Mouse (Mus musculus): Measurements from ENCODE around the gene Rnase4. TPM values are rescaled to one million over a fixed set of nuclear protein-coding genes. Genes with fewer than 3 reads are reported as not detected.
"Not testable (repeated sequence)": the region's sequence is repeated elsewhere in the genome, so short reads cannot be mapped to it uniquely, and the experiment has no call there.

Gene Rnase4
- polyA plus RNA-seq, 1 experiment from 2014 or later: 42.2 TPM

DNA sequence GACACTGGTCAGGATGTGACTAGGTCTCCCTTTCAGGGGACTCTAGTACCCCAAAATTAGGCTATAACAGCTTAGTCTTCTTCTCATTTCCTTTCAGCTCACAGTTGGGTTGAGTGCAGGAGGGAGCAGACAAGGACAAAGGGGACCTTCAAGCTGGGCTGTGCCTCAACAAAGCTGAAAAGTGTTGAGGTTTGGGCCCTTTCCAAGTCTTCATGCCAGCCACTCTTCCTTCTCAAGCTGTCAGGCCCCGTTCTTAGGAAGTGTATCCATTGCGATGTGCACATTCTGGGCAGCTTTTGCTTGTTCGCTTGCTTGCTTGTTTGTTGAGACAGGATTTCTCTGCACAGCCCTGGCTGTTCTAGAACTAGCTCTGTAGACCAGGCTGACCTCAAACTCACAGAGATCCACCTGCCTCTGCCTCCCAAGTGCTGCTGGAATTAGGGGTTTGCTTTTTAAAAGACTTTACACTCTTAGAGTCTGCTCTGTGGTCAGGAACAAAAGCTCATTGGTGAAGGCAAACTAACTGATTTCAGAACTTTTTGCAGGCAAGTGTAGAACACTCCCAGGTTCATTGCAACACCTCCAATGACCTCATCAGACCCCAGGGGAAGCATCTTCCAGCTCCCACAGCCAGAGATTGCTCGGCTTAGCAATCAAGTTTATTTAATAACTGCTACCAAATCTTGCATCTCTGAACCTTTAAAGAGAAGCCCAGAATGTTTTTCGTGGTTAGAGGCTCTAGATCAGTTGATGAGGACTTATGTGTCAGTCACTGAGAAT, 3.4 kb downstream of the Rnase4 start:
- H3K36me3 ChIP-seq (ENCODE audit: control insufficient read depth, insufficient read depth, low read length): no peaks in the 10 kb centered on the region
- no peak overlapping the region for H3K27ac ChIP-seq (ENCODE audit: low read length)
- no peaks in the 10 kb centered on the region for H3K27me3 ChIP-seq (ENCODE audit: control insufficient read depth, insufficient read depth, low read depth, low read length)
- H3K9ac ChIP-seq (ENCODE audit: low read length): no peak overlapping the region
- no peak overlapping the region for H3K4me3 ChIP-seq (ENCODE audit: low read length)
- 57% methylated on average over 5 of the region's 5 CpGs for WGBS
- peaks cover 14% of the 10 kb centered on the region for H3K4me1 ChIP-seq (replicated peaks; ENCODE audit: control insufficient read depth, insufficient read depth, low read length)
- H3K4me2 ChIP-seq (ENCODE audit: low read depth, low read length): no peak overlapping the region
- H3K9me3 ChIP-seq (ENCODE audit: control insufficient read depth, low read length): no peaks in the 10 kb centered on the region
- no peak for ATAC-seq (ENCODE audit: low read depth)

DNA sequence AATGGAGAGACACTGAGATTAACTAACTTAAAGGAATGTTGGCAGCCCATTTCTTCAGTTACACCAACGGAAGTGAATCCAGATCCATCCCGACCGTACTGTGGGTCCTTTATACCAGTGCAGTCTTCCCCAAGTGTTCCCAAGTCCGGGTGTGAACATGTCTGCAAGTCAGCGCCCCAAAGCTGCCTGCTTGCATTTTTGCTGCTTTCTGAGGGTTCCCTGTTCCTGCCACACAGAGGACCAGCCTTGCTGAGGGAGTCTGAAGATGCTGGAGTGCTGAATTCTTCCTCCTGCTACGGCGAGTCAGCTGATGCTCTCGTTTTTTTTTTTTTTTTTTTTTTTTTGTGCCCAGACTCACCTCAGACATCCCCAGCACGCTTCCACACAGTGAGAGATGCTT, 4.0 kb downstream of the Rnase4 start:
- peaks cover 14% of the 10 kb centered on the region for H3K4me1 ChIP-seq (replicated peaks; ENCODE audit: control insufficient read depth, insufficient read depth, low read length)
- no peak overlapping the region for H3K9ac ChIP-seq (ENCODE audit: low read length)
- no peak for ATAC-seq (ENCODE audit: low read depth)
- 62% methylated on average over 9 of the region's 9 CpGs for WGBS
- no peak overlapping the region for H3K27ac ChIP-seq (ENCODE audit: low read length)
- H3K9me3 ChIP-seq (ENCODE audit: control insufficient read depth, low read length): no peaks in the 10 kb centered on the region
- no peak overlapping the region for H3K4me3 ChIP-seq (ENCODE audit: low read length)
- no peaks in the 10 kb centered on the region for H3K36me3 ChIP-seq (ENCODE audit: control insufficient read depth, insufficient read depth, low read length)
- H3K27me3 ChIP-seq (ENCODE audit: control insufficient read depth, insufficient read depth, low read depth, low read length): no peaks in the 10 kb centered on the region
- no peak overlapping the region for H3K4me2 ChIP-seq (ENCODE audit: low read depth, low read length)

DNA sequence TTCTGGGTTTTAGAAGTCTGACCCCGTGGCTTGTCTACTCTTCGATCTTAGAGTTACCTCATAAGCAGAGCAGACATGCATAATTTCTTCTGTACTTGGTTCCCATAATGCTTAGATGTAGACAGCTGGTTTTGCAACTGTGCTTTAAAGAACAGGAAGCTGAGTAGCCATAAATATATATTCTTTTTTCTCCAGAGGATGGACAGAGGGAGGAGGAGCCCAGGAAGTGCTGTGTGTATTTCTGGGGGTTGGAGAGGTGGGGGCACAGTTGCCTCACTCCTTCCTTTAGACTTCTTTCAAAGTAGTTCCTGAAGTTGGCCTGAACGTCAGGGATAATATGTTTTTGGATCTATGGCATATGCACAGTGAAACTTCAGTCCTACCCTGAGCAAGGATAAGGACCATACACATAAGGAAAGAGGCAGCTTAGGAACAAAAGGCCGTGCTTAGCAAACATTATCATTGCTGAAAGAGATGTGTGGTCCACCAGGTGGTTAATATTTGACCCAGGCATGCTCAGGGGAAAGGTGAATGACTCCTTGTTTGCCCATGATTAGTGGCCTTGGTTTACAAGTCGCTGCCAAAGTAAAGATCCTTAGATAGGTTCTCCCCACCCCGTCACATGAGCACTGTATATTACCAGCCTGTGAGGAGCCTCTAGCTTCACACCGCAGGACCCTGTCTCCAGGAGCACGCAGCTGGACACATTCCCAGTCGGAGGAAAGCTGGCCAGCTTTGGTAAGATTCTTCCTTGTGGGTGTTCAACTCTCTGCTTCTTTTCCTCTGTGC, 5.1 kb downstream of the Rnase4 start:
- peaks cover 14% of the 10 kb centered on the region for H3K4me1 ChIP-seq (replicated peaks; ENCODE audit: control insufficient read depth, insufficient read depth, low read length)
- 25% methylated on average over 9 of the region's 9 CpGs for WGBS
- H3K4me2 ChIP-seq (ENCODE audit: low read depth, low read length): 0 out of 2 replicates have a peak overlapping the region, but pooled peaks have one; percentile 1
- no peaks in the 10 kb centered on the region for H3K36me3 ChIP-seq (ENCODE audit: control insufficient read depth, insufficient read depth, low read length)
- H3K9me3 ChIP-seq (ENCODE audit: control insufficient read depth, low read length): no peaks in the 10 kb centered on the region
- H3K27me3 ChIP-seq (ENCODE audit: control insufficient read depth, insufficient read depth, low read depth, low read length): no peaks in the 10 kb centered on the region
- ATAC-seq (ENCODE audit: low read depth): peak; percentile 72
- H3K27ac ChIP-seq (ENCODE audit: low read length): peak overlapping the region; percentile 62
- H3K4me3 ChIP-seq (ENCODE audit: low read length): no peak overlapping the region
- H3K9ac ChIP-seq (ENCODE audit: low read length): no peak overlapping the region

DNA sequence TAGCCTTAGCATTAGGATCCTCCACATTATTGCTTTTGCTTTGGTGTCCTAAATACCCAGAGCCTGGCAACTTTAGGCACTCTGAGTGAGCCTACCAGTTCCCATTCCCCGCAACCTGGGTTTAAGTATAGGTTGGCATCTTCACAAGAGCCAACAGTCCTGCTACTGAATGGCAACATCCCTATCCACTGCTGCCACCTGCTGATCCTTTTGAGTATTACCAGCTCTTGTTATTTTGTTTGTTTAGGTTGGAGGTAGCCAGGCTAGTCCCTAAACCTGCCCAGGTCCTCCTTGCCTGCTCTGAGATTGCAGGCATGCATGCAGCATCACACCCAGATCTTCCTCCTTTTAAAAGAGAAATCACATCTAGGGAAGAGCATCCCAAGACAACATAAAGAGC, 7.4 kb downstream of the Rnase4 start:
- H3K4me3 ChIP-seq (ENCODE audit: low read length); H3K36me3 ChIP-seq (ENCODE audit: control insufficient read depth, insufficient read depth, low read length); H3K9me3 ChIP-seq (ENCODE audit: control insufficient read depth, low read length); H3K27me3 ChIP-seq (ENCODE audit: control insufficient read depth, insufficient read depth, low read depth, low read length); H3K4me2 ChIP-seq (ENCODE audit: low read depth, low read length); H3K9ac ChIP-seq (ENCODE audit: low read length); H3K27ac ChIP-seq (ENCODE audit: low read length); H3K4me1 ChIP-seq (replicated peaks; ENCODE audit: control insufficient read depth, insufficient read depth, low read length): not testable (repeated sequence)
- peak; percentile 23; the same call in 1 of the 2 replicates for ATAC-seq (ENCODE audit: low read depth)
- WGBS: 28% methylated on average over 1 of the region's 1 CpGs

DNA sequence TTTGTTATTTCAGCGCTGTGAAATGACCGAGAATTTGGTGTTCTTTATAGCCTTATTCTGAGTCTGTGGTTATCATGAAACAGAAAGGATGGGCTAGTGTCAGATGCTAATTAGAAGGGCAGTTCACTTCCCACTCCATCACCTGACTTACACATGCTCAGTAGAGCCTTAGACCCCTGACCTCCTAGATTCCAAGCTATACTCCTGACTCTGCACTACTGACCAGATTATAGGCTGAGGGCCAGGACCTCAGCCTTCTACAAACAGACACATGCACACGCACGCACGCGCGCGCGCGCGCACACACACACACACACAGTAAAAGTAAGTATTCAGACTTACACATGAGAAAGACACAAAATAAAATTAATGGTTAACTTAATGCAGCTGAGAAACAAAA, 8.0 kb downstream of the Rnase4 start:
- WGBS: 89% methylated on average over 11 of the region's 11 CpGs
- Histone ChIP-seq H3K4me3 (ENCODE audit: low read length) (no peak overlapping the region), H3K36me3 (ENCODE audit: control insufficient read depth, insufficient read depth, low read length) (no peaks in the 10 kb centered on the region), H3K4me2 (ENCODE audit: low read depth, low read length) (no peak overlapping the region), H3K27me3 (ENCODE audit: control insufficient read depth, insufficient read depth, low read depth, low read length) (no peaks in the 10 kb centered on the region), H3K27ac (ENCODE audit: low read length) (no peak overlapping the region), H3K9ac (ENCODE audit: low read length) (no peak overlapping the region), H3K4me1 (replicated peaks; ENCODE audit: control insufficient read depth, insufficient read depth, low read length) (peaks cover 7% of the 10 kb centered on the region), H3K9me3 (ENCODE audit: control insufficient read depth, low read length) (no peaks in the 10 kb centered on the region)
- no peak for ATAC-seq (ENCODE audit: low read depth)

DNA sequence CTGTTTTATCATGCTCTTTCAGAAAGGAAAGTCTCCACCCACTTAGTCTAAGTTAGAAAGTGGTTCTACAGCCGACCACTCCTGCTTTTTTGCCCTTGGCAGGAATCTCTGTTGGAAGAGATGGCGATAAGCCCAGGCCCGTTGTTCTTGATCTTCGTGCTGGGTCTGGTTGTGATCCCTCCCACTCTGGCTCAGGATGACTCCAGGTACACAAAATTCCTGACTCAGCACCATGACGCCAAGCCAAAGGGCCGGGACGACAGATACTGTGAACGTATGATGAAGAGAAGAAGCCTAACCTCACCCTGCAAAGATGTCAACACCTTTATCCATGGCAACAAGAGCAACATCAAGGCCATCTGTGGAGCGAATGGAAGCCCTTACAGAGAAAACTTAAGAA, 10.4 kb downstream of the Rnase4 start:
- H3K4me1 ChIP-seq (replicated peaks; ENCODE audit: control insufficient read depth, insufficient read depth, low read length): no peaks in the 10 kb centered on the region
- H3K27me3 ChIP-seq (ENCODE audit: control insufficient read depth, insufficient read depth, low read depth, low read length): no peaks in the 10 kb centered on the region
- H3K4me3 ChIP-seq (ENCODE audit: low read length): no peak overlapping the region
- H3K4me2 ChIP-seq (ENCODE audit: low read depth, low read length): no peak overlapping the region
- peaks cover 3% of the 10 kb centered on the region; the same call in 1 of the 2 replicates for H3K36me3 ChIP-seq (ENCODE audit: control insufficient read depth, insufficient read depth, low read length)
- ATAC-seq (ENCODE audit: low read depth): no peak
- WGBS: 63% methylated on average over 9 of the region's 9 CpGs
- no peak overlapping the region for H3K27ac ChIP-seq (ENCODE audit: low read length)
- no peak overlapping the region for H3K9ac ChIP-seq (ENCODE audit: low read length)
- H3K9me3 ChIP-seq (ENCODE audit: control insufficient read depth, low read length): no peaks in the 10 kb centered on the region

DNA sequence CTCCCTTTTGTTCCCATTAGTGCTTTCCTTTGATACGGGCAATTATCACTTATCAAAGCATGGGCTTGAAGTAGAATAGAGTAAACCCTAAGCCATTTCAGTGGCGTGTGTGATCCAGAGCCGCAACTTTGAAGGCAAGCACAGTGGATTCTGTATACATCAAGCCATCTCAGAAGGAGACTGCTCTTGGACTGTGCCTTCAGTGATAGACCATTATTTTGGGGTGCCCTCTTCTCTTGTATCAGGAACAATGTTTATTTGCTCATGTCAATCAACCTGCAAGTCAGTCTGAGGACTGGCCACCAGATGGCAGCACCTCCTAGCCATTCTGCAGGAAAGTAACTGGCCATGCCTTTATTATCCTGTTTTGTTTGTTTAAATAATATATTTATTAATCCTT, 12.3 kb downstream of the Rnase4 start:
- Histone ChIP-seq H3K27me3 (ENCODE audit: control insufficient read depth, insufficient read depth, low read depth, low read length) (no peaks in the 10 kb centered on the region), H3K36me3 (ENCODE audit: control insufficient read depth, insufficient read depth, low read length) (peaks cover 3% of the 10 kb centered on the region; the same call in 1 of the 2 replicates), H3K9ac (ENCODE audit: low read length) (no peak overlapping the region), H3K4me3 (ENCODE audit: low read length) (no peak overlapping the region), H3K9me3 (ENCODE audit: control insufficient read depth, low read length) (no peaks in the 10 kb centered on the region), H3K27ac (ENCODE audit: low read length) (no peak overlapping the region), H3K4me1 (replicated peaks; ENCODE audit: control insufficient read depth, insufficient read depth, low read length) (no peaks in the 10 kb centered on the region), H3K4me2 (ENCODE audit: low read depth, low read length) (no peak overlapping the region)
- ATAC-seq (ENCODE audit: low read depth): no peak
- WGBS: 48% methylated on average over 3 of the region's 3 CpGs

DNA sequence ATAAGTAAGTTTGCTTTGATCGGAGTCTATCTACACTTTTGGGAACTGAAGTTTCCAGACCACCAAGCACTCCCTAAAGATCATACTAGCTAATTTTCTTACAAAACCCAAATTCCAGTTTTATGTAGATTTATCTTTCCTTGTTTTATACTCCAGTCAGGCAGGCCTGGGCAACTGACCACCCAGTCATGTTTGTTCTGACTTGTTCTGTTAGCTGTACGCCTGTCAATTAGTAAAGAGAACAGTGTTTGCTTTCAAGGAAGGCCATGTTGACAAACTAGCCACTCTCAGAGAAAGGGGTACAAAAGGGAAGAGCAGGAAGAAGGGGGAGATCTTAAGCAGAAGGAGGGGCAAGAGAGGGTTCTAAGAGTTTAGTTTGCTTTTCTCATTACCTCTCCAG, 13.5 kb downstream of the Rnase4 start:
- no peaks in the 10 kb centered on the region for H3K27me3 ChIP-seq (ENCODE audit: control insufficient read depth, insufficient read depth, low read depth, low read length)
- no peak overlapping the region for H3K9ac ChIP-seq (ENCODE audit: low read length)
- ATAC-seq (ENCODE audit: low read depth): no peak
- no peak overlapping the region for H3K27ac ChIP-seq (ENCODE audit: low read length)
- no peaks in the 10 kb centered on the region for H3K4me1 ChIP-seq (replicated peaks; ENCODE audit: control insufficient read depth, insufficient read depth, low read length)
- no peaks in the 10 kb centered on the region for H3K9me3 ChIP-seq (ENCODE audit: control insufficient read depth, low read length)
- WGBS: 78% methylated on average over 2 of the region's 2 CpGs
- peaks cover 3% of the 10 kb centered on the region; the same call in 1 of the 2 replicates for H3K36me3 ChIP-seq (ENCODE audit: control insufficient read depth, insufficient read depth, low read length)
- H3K4me2 ChIP-seq (ENCODE audit: low read depth, low read length): no peak overlapping the region
- H3K4me3 ChIP-seq (ENCODE audit: low read length): no peak overlapping the region

DNA sequence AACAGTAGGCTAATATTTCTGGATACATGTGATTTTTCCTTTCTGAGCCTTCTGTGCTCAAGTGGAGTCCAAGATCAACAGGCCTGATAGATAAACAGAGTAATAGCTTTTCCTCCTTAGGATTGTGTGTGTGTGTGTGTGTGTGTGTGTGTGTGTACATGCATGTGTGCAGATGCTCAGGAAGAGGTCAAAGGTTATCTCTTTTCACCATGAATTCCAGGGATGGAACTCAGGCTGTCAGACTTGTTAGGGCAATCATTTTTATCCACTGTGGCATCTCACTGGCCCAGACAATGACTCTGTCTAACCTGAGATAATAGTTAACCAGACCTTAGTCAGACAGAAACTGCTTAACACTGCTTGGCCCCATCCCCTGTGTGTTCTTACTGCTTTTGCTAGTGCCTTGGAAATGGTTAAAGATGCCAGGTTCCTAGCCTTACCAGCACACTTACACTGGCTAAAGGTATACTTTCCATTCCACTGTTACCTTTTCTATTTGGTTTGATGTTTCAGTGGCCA, 15.6 kb downstream of the Rnase4 start:
- no peak for ATAC-seq (ENCODE audit: low read depth)
- H3K4me1 ChIP-seq (replicated peaks; ENCODE audit: control insufficient read depth, insufficient read depth, low read length): no peaks in the 10 kb centered on the region
- no peaks in the 10 kb centered on the region for H3K9me3 ChIP-seq (ENCODE audit: control insufficient read depth, low read length)
- no peaks in the 10 kb centered on the region for H3K27me3 ChIP-seq (ENCODE audit: control insufficient read depth, insufficient read depth, low read depth, low read length)
- no peak overlapping the region for H3K4me3 ChIP-seq (ENCODE audit: low read length)
- no peak overlapping the region for H3K9ac ChIP-seq (ENCODE audit: low read length)
- no peak overlapping the region for H3K4me2 ChIP-seq (ENCODE audit: low read depth, low read length)
- no peak overlapping the region for H3K27ac ChIP-seq (ENCODE audit: low read length)
- H3K36me3 ChIP-seq (ENCODE audit: control insufficient read depth, insufficient read depth, low read length): peaks cover 3% of the 10 kb centered on the region; the same call in 1 of the 2 replicates
